Mouse (Mus musculus) brain, embryonic 14.5 days (tissue): Measurements from ENCODE around the gene Mfsd4a. TPM values are rescaled to one million over a fixed set of nuclear protein-coding genes. Genes with fewer than 3 reads are reported as not detected.

Experiments used
- DNase-seq: peaks from one replicate; pipeline ENCODE4 v3.0.0-alpha.2; 2011; ENCODE audit warnings: low read depth
- CTCF ChIP-seq: fragments of 200-500 bp; IDR thresholded peaks from 2 replicates; pipeline ENCODE4 v1.5.1; 2012; ENCODE audit warnings: inconsistent platforms, mild to moderate bottlenecking, moderate library complexity, borderline replicate concordance; ENCODE audit not compliant: insufficient read depth, insufficient read length; ENCODE audit errors: extremely low read depth
- POLR2A ChIP-seq: fragments of 200-500 bp; IDR thresholded peaks from 2 replicates; pipeline ENCODE4 v1.6.1; 2012; ENCODE audit warnings: mild to moderate bottlenecking, inconsistent platforms, borderline replicate concordance; ENCODE audit not compliant: poor library complexity, insufficient read depth, insufficient read length, severe bottlenecking; ENCODE audit errors: extremely low read depth
- polyA plus RNA-seq: library from polyadenylated mRNA; depleted of rRNA; stranded (reverse); fragments of >200 nt; gene quantifications from 2 replicates; pipeline ENCODE4 v1.2.3, GENCODE M21; 2012; rRNA removed

The Mfsd4a gene
- 2.0 and 2.2 TPM in 2 replicates for polyA plus RNA-seq

GRCm38 (mm10) chr1:132067261-132068255 lies at the start of gene Mfsd4a:
Mfsd4a (minus strand) TSS chr1:132068062.
- DNase-seq, result peak; percentile 42
- TF ChIP-seq CTCF (no peak), POLR2A (no peak)

DNA sequence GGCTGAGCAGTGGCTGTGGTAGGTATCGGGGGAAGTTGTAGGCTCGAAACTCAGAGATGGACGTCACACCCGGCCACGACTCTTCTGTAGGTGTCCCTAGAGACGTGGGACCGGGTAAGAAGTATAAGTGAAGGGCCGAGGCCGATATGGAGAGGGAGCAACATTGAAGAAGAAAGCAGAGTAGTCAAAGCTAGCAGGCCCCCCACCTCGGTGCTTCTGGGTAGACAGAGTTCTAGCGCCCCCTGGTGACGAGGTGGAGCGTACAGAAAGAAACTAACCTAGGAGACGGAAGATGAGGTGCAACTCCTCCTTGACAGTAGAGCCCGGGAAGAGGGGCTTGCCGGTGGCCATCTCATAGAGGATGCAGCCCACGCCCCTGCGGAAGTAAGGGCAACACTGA lies 48.7 kb upstream of the Mfsd4a start:
- DNase-seq, result peak; percentile 74
- TF ChIP-seq CTCF (peak; percentile 80), POLR2A (no peak)

DNA sequence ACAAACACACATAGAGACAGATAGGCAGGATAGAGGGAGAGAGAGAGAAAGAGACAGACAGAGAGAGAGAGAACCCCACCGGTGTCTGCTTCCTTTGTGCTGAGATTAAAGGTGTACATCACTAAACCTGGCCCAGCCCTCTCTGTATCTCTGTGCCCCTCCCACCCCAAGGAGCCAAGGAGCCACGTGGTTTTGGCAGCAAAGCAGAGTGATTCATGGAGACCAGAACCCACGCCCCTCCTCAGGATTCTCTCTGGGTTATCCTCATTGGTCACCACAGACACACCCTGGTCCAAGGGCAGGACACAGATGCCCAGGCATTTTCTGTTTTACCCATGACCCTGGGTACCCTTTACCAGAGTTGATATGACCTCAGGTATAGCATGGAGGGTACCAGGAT lies 45.2 kb upstream of the Mfsd4a start:
- no peak for DNase-seq
- TF ChIP-seq POLR2A (no peak), CTCF (no peak)

GRCm38 (mm10) chr1:132112426-132112825 lies 44.6 kb upstream of the Mfsd4a start:
- no peak for DNase-seq
- TF ChIP-seq CTCF, result no peak
- TF ChIP-seq POLR2A, result no peak

DNA sequence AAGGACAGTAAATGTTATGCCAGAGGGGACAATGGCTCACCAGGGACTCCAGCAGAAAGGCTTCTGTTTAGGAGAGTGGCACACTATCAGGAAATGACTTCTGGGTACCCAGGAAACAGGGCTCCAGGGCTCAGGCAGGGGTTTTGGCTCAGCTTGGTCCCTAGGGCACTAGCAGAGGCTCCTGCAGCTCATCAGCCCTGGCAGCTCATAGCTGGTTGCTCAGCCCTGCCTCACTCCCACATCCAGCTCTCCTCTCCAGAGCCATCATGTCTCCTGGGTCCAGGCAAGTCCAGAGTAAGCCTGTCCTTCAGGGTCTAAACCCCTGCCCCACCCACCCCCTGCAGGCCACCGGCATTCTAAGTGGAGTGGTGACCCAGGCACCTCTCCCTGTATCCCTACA lies 43.5 kb upstream of the Mfsd4a start:
- TF ChIP-seq POLR2A (no peak), CTCF (no peak)
- no peak for DNase-seq

GRCm38 (mm10) chr1:132109368-132109767 lies 41.5 kb upstream of the Mfsd4a start:
- DNase-seq, result no peak
- TF ChIP-seq CTCF (no peak), POLR2A (no peak)

DNA sequence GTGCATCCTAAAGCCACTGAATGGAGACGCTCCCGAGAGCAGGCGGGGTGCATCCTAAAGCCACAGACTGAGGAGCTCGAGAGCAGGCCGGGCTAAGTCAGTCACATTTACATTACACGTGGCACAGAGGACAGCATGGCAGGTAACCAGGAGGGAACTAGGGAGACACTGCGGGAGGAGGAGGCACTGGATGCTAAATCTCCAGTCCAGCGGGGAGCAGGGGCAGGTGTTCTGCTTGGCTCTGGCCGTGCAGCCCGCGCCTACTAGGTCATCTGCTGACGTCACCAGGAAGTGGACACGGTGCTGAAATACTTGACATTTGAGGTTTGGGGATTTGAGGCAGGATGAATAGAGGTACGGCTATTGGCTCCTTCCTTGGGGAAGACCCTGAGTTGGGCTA lies 36.5 kb upstream of the Mfsd4a start:
- DNase-seq, result no peak
- no peak for TF ChIP-seq CTCF
- TF ChIP-seq POLR2A, result no peak

DNA sequence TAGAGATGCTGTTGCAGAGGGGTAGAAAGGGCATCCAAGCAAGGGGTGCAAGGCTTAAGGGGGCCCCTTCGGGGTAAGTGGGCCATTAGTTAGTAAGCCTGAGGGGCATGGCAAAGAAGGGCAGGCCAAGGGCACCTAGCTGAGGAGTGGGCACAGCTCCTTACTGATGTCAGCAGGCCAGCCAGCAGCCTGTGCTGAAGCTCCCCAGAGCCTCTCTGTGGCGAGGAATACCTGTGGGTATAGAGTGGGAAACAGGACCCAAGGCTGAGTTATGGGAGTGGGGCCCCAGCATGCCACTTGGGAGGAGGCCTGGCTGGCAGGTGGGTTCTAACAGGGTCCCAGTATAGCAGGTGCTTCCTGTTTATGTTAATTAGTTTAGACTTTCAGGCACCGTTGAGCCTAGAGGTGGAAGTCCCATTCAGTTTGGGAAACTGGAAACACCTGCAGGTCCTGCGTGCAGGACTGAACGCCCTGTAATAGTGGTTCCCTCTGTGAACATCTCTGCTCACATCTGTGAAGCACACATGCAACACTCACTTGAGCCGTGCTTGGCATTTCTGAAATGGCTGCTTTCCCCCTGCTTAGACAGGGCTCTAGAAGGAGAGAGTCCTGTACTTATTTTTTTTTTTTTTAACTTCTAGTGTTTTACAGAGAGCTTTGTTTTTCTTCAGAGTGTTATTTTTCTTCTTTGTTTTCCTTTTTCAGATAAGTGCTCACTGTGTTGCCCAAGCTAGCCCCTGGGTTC lies 34.3 kb upstream of the Mfsd4a start:
- TF ChIP-seq CTCF (no peak), POLR2A (no peak)
- no peak for DNase-seq

GRCm38 (mm10) chr1:132099775-132100174 lies 31.9 kb upstream of the Mfsd4a start:
- TF ChIP-seq CTCF, result no peak
- TF ChIP-seq POLR2A, result no peak
- DNase-seq, result no peak

DNA sequence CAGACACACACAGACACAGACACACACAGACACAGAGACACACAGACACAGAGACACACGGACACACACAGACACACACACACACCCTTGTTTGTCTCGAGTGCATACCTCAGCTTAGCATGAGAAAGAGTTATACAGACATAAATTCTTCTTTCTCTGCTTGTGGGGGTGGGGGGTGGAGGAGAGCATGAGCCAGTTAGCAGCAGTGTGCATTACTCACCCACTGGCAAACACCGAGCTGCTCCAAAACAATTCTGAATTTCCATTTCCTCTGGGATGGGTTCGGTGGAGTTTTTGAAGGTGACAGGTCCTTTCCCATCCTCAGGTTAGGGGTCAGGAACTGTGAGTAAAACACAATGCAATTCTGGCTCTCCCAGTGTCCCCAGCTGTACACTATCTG lies 31.2 kb upstream of the Mfsd4a start:
- DNase-seq, result no peak
- TF ChIP-seq CTCF (no peak), POLR2A (no peak)

- no peak for DNase-seq
- no peak for TF ChIP-seq POLR2A
Observed at GRCm38 (mm10) chr1:132098076-132098475, 30.2 kb upstream of the Mfsd4a start.
